Mouse (Mus musculus) T-cell, adult 2 months (primary cell): ENCODE measurements around the gene 2810006K23Rik.
"Not testable (repeated sequence)": the region's sequence is repeated elsewhere in the genome, so short reads cannot be mapped to it uniquely, and the experiment has no call there.

ENCODE experiments used
- DNase-seq: peaks from one replicate; pipeline ENCODE4 v3.0.0; 2022; ENCODE audit warnings: low spot score

The 2810006K23Rik gene

GRCm38 (mm10) chr5:124327510-124328364, at the start of gene 2810006K23Rik, which contains the start of gene Mphosph9:
2810006K23Rik (plus strand) TSS chr5:124328089.
Mphosph9 (minus strand) TSS chr5:124327972.
- peak; percentile 100 for DNase-seq

- DNase-seq: no peak
Observed at GRCm38 (mm10) chr5:124282854-124283253, 45.0 kb upstream of the 2810006K23Rik start.

- no peak for DNase-seq
Observed at GRCm38 (mm10) chr5:124284330-124284729, 43.6 kb upstream of the 2810006K23Rik start.

- DNase-seq: no peak
Observed at GRCm38 (mm10) chr5:124287616-124288247, 40.2 kb upstream of the 2810006K23Rik start.

- DNase-seq: no peak
Observed at GRCm38 (mm10) chr5:124290216-124290615, 37.7 kb upstream of the 2810006K23Rik start.

- DNase-seq: no peak
Observed at GRCm38 (mm10) chr5:124293967-124294366, 33.9 kb upstream of the 2810006K23Rik start.

GRCm38 (mm10) chr5:124296475-124296874, 31.4 kb upstream of the 2810006K23Rik start:
- DNase-seq: no peak

- peak; percentile 8 for DNase-seq
Observed at GRCm38 (mm10) chr5:124299307-124299706, 28.6 kb upstream of the 2810006K23Rik start.

- no peak for DNase-seq
Observed at GRCm38 (mm10) chr5:124300132-124300531, 27.8 kb upstream of the 2810006K23Rik start.

GRCm38 (mm10) chr5:124302853-124303252, 25.0 kb upstream of the 2810006K23Rik start:
- DNase-seq: not testable (repeated sequence)

GRCm38 (mm10) chr5:124309155-124309554, 18.7 kb upstream of the 2810006K23Rik start:
- DNase-seq: no peak

- DNase-seq: no peak
Observed at GRCm38 (mm10) chr5:124310091-124310490, 17.8 kb upstream of the 2810006K23Rik start.

GRCm38 (mm10) chr5:124315498-124315897, 12.4 kb upstream of the 2810006K23Rik start:
- DNase-seq: no peak

GRCm38 (mm10) chr5:124315941-124316340, 11.9 kb upstream of the 2810006K23Rik start:
- no peak for DNase-seq

- DNase-seq: no peak
Observed at GRCm38 (mm10) chr5:124317648-124318047, 10.2 kb upstream of the 2810006K23Rik start.

GRCm38 (mm10) chr5:124326829-124327228, 1.1 kb upstream of the 2810006K23Rik start:
- no peak for DNase-seq

GRCm38 (mm10) chr5:124330086-124330485, 2.2 kb downstream of the 2810006K23Rik start:
- no peak for DNase-seq

- DNase-seq: no peak
Observed at GRCm38 (mm10) chr5:124334392-124334791, 6.5 kb downstream of the 2810006K23Rik start.

- DNase-seq: no peak
Observed at GRCm38 (mm10) chr5:124337103-124337502, 9.2 kb downstream of the 2810006K23Rik start.

- no peak for DNase-seq
Observed at GRCm38 (mm10) chr5:124337909-124338308, 10.0 kb downstream of the 2810006K23Rik start.

GRCm38 (mm10) chr5:124338791-124339190, 10.9 kb downstream of the 2810006K23Rik start:
- no peak for DNase-seq

GRCm38 (mm10) chr5:124341753-124342339, 14.0 kb downstream of the 2810006K23Rik start:
- DNase-seq: not testable (repeated sequence)

- DNase-seq: no peak
Observed at GRCm38 (mm10) chr5:124342897-124343296, 15.0 kb downstream of the 2810006K23Rik start.
